Mouse (Mus musculus): ENCODE results near the gene Slc30a6. TPM values are rescaled to one million over a fixed set of nuclear protein-coding genes. Genes with fewer than 3 reads are reported as not detected.

Slc30a6 gene
- polyA plus RNA-seq, 1 experiment from 2014 or later = 42.6 TPM

DNA sequence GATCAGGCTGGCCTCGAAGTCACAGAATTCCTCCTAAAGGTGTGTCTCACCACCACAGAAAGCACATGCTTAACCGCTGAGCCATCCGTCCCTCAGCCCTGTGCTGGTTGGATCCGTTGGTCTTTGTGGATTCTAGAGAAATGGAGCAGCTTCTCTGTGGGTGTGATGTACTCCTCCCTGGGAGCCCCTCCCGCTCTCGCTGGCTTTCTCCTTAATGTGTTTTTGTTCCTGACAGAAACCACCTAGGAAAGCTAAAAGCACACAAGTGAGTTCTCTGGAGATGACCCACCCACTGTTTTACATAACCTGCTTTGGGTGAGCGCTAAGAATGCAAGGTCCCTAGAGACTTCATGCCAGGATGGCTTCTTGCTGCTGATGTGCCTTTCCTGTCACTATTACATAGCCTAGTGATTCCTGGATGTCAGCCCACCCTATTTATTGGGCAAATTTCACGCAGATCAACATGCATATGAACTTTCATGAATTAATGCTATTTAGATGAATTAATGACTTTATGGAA, 21.5 kb downstream of the Slc30a6 start:
- Histone ChIP-seq H3K9ac (no peak overlapping the region), H3K27me3 (ENCODE audit: insufficient read depth, low read length) (no peaks in the 10 kb centered on the region), H3K27ac (ENCODE audit: low read depth) (no peak overlapping the region), H3K4me1 (ENCODE audit: insufficient read depth) (no peaks in the 10 kb centered on the region), H3K4me3 (ENCODE audit: low read depth, low read length) (no peak overlapping the region), H3K4me2 (no peak overlapping the region), H3K9me3 (ENCODE audit: low read depth, low read length) (no peaks in the 10 kb centered on the region), H3K36me3 (ENCODE audit: insufficient read depth) (peaks cover 85% of the 10 kb centered on the region)
- WGBS = 89% methylated on average over 8 of the region's 8 CpGs
- no peak for TF ChIP-seq CTCF (IDR thresholded peaks at IDR 0.05; ENCODE audit: low read depth)
- no peak for DNase-seq
- no peak for ATAC-seq (ENCODE audit: insufficient read depth)

GRCm38 (mm10) chr17:74418171-74418570, 22.8 kb downstream of the Slc30a6 start:
- no peak for ATAC-seq (ENCODE audit: insufficient read depth)
- Histone ChIP-seq H3K27me3 (ENCODE audit: insufficient read depth, low read length) (no peaks in the 10 kb centered on the region), H3K9me3 (ENCODE audit: low read depth, low read length) (no peaks in the 10 kb centered on the region), H3K27ac (ENCODE audit: low read depth) (no peak overlapping the region), H3K4me3 (ENCODE audit: low read depth, low read length) (no peak overlapping the region), H3K4me2 (no peak overlapping the region), H3K36me3 (ENCODE audit: insufficient read depth) (peaks cover 79% of the 10 kb centered on the region), H3K4me1 (ENCODE audit: insufficient read depth) (no peaks in the 10 kb centered on the region), H3K9ac (no peak overlapping the region)
- no peak for DNase-seq
- no peak for TF ChIP-seq CTCF (IDR thresholded peaks at IDR 0.05; ENCODE audit: low read depth)
- WGBS = 38% methylated on average over 4 of the region's 4 CpGs

DNA sequence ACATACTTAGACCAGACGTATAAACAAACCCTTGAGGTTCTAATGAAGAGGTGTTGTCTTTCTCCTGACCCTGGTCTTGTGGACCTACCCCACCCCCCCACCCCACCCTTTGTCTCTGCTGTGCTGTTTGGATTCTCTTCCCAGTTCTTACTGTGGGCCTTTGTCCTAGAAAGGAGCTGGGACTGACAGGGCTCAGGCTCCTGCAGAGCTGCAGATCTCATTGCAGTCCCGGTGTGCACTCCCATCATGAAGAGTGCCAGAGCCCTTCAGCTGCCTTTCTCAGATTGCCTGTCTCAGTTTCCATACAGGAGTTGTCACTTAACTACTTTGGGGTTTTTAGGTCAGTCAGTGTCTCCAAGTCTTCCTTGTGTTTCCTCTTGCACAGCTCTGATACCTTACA, 25.2 kb downstream of the Slc30a6 start:
- Histone ChIP-seq H3K4me1 (ENCODE audit: insufficient read depth) (no peaks in the 10 kb centered on the region), H3K4me3 (ENCODE audit: low read depth, low read length) (no peak overlapping the region), H3K9me3 (ENCODE audit: low read depth, low read length) (no peaks in the 10 kb centered on the region), H3K27me3 (ENCODE audit: insufficient read depth, low read length) (no peaks in the 10 kb centered on the region), H3K4me2 (no peak overlapping the region), H3K9ac (no peak overlapping the region), H3K36me3 (ENCODE audit: insufficient read depth) (peaks cover 70% of the 10 kb centered on the region), H3K27ac (ENCODE audit: low read depth) (no peak overlapping the region)
- TF ChIP-seq CTCF (IDR thresholded peaks at IDR 0.05; ENCODE audit: low read depth) = no peak
- DNase-seq = no peak
- 68% methylated on average over 2 of the region's 2 CpGs for WGBS
- ATAC-seq (ENCODE audit: insufficient read depth) = no peak

DNA sequence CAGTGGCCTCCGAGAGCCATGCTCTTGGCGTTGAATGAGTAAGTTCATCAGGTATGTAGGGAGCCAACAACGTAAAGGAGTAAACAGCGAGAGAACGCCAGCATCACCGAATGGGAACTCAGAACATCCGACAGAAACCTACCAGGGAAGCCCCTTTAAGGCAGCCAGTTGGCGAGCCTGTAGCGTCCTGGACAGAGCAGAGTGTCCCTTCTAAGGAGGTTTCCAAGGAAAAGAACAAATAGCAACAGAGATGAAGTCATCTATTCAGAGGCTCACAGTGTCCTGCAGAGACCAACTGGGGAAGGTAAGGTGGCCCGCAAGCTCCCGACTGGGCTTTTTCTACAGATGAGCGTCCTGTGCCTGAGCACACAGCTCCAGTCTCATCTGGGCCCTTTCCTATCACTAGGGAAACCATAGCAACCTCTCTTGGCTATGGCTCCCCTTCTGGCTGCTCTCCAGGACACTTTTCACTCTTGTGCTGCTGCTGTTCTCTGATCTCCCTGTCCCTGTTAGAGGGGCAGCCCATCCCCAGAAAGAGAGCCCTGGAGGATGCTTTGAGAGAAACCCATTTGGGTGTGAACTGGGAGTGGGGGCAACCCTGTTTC, 29.1 kb downstream of the Slc30a6 start:
- TF ChIP-seq CTCF (IDR thresholded peaks at IDR 0.05; ENCODE audit: low read depth) = no peak
- Histone ChIP-seq H3K36me3 (ENCODE audit: insufficient read depth) (peaks cover 44% of the 10 kb centered on the region), H3K9me3 (ENCODE audit: low read depth, low read length) (no peaks in the 10 kb centered on the region), H3K9ac (no peak overlapping the region), H3K4me2 (no peak overlapping the region), H3K4me1 (ENCODE audit: insufficient read depth) (no peaks in the 10 kb centered on the region), H3K27ac (ENCODE audit: low read depth) (no peak overlapping the region), H3K4me3 (ENCODE audit: low read depth, low read length) (no peak overlapping the region), H3K27me3 (ENCODE audit: insufficient read depth, low read length) (no peaks in the 10 kb centered on the region)
- DNase-seq (peak; percentile 76), ATAC-seq (ENCODE audit: insufficient read depth) (peak; percentile 69; the same call in 1 of the 2 replicates)
- 85% methylated on average over 12 of the region's 12 CpGs for WGBS

DNA sequence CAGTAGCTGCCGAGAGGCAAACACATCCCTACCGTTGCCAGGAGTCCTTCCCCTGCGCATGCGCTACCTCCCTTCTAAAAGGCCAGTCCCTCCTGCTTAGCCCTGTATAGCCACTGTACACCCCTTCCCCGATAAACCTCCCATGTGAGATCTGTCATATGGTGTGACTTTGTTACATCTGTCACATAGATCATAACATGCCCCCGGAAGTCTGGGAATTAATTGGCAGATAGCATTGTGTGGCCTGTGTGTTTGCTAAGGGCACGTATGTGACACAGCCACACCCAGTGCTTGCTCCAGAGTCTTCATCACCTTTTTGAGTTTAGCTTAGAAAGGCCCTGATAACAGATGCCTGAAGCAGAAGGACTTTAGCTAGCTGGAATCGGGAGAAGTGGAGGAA, 34.7 kb downstream of the Slc30a6 start:
- no peak for DNase-seq
- Histone ChIP-seq H3K4me1 (ENCODE audit: insufficient read depth) (no peaks in the 10 kb centered on the region), H3K27me3 (ENCODE audit: insufficient read depth, low read length) (no peaks in the 10 kb centered on the region), H3K4me2 (no peak overlapping the region), H3K9ac (no peak overlapping the region), H3K4me3 (ENCODE audit: low read depth, low read length) (no peak overlapping the region), H3K36me3 (ENCODE audit: insufficient read depth) (peaks cover 7% of the 10 kb centered on the region; the same call in 1 of the 2 replicates), H3K9me3 (ENCODE audit: low read depth, low read length) (no peaks in the 10 kb centered on the region), H3K27ac (ENCODE audit: low read depth) (no peak overlapping the region)
- no peak for TF ChIP-seq CTCF (IDR thresholded peaks at IDR 0.05; ENCODE audit: low read depth)
- 68% methylated on average over 8 of the region's 8 CpGs for WGBS
- ATAC-seq (ENCODE audit: insufficient read depth) = no peak

- no peak overlapping the region for H3K27ac ChIP-seq (ENCODE audit: low read depth)
- H3K9me3 ChIP-seq (ENCODE audit: low read depth, low read length) = no peaks in the 10 kb centered on the region
- ATAC-seq (ENCODE audit: insufficient read depth) (no peak), DNase-seq (peak; percentile 31)
- no peaks in the 10 kb centered on the region for H3K27me3 ChIP-seq (ENCODE audit: insufficient read depth, low read length)
- H3K4me3 ChIP-seq (ENCODE audit: low read depth, low read length) = no peak overlapping the region
- H3K9ac ChIP-seq = no peak overlapping the region
- peaks cover 7% of the 10 kb centered on the region; the same call in 1 of the 2 replicates for H3K36me3 ChIP-seq (ENCODE audit: insufficient read depth)
- no peaks in the 10 kb centered on the region for H3K4me1 ChIP-seq (ENCODE audit: insufficient read depth)
- 70% methylated on average over 13 of the region's 13 CpGs for WGBS
- H3K4me2 ChIP-seq = no peak overlapping the region
- TF ChIP-seq CTCF (IDR thresholded peaks at IDR 0.05; ENCODE audit: low read depth) = peak; percentile 38; the same call in 1 of the 2 replicates
Observed at GRCm38 (mm10) chr17:74431481-74431880, 36.1 kb downstream of the Slc30a6 start.

DNA sequence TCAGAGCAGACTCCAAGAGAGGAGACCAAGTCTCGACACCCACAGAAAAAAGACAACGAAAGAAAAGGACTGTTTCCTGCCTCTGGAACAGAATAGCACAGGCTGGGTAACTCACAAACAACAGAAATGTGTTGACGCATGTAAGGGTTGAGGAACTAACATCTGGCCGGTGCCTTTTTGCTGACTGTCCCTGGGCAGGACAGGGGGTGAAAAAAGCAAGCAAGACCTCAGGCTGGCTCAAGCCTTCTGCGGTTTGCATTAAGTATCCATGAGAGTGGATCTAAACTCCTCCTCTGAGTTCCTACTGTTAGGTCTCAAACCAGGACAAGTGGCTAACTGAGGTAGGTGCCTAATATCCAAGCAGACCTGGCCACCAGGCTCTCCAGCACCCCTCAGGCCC, 37.2 kb downstream of the Slc30a6 start:
- 78% methylated on average over 5 of the region's 5 CpGs for WGBS
- Histone ChIP-seq H3K4me1 (ENCODE audit: insufficient read depth) (no peaks in the 10 kb centered on the region), H3K4me3 (ENCODE audit: low read depth, low read length) (no peak overlapping the region), H3K36me3 (ENCODE audit: insufficient read depth) (peaks cover 7% of the 10 kb centered on the region; the same call in 1 of the 2 replicates), H3K9ac (no peak overlapping the region), H3K9me3 (ENCODE audit: low read depth, low read length) (no peaks in the 10 kb centered on the region), H3K27me3 (ENCODE audit: insufficient read depth, low read length) (no peaks in the 10 kb centered on the region), H3K27ac (ENCODE audit: low read depth) (no peak overlapping the region), H3K4me2 (no peak overlapping the region)
- ATAC-seq (ENCODE audit: insufficient read depth) (no peak), DNase-seq (no peak)
- TF ChIP-seq CTCF (IDR thresholded peaks at IDR 0.05; ENCODE audit: low read depth) = no peak

All from lung, embryonic 14.5 days (tissue).